In genomic region chr16:30193294-30194261, GRCm38 (mm10) we compare ENCODE assay signal across 9 mouse cellular contexts.
DNase-seq lines count a peak whose midpoint lies in the region; ATAC-seq and TF ChIP-seq lines count a peak whose summit lies in the region.
"Had no signal": no experiment of that assay in that cellular context is flagged by ENCODE, and none has a peak within 500 bp of the region (broad histone marks: within the 10 kb centered on the region; RNA-seq: fewer than 3 reads in every experiment).

No protein-coding gene starts in this region.

- H3K4me1 ChIP-seq in forebrain, postnatal 0 days (ENCODE audit: insufficient read depth): peaks cover 8% of the 10 kb centered on the region
- peaks cover 4% of the 10 kb centered on the region; the same call in 1 of the 2 replicates for H3K4me1 ChIP-seq in liver, embryonic 12.5 days

- peak; percentile 96 for DNase-seq in heart, adult 11 months
- DNase-seq in heart, adult 8-10 months (ENCODE audit: low spot score): no peak
- DNase-seq in adrenal gland, postnatal 14 days: peak; percentile 85
- peak; percentile 67 for DNase-seq in forebrain, postnatal 0 days
- DNase-seq in kidney, adult 18-20 months: peak; percentile 72
- DNase-seq in MN1 (ENCODE audit: low spot score): no peak

- no peak for TF ChIP-seq CTCF in forebrain, postnatal 0 days (IDR thresholded peaks at IDR 0.05; ENCODE audit: low read depth)

- ATAC-seq in forebrain, postnatal 0 days: peak; percentile 76
- peak; percentile 53 for ATAC-seq in megakaryocyte-erythroid progenitor cell, adult 5-6 weeks (replicated peaks; ENCODE audit: low FRiP score, low TSS enrichment, poor library complexity, severe bottlenecking)
- no peak for ATAC-seq in liver, embryonic 12.5 days

- H3K4me3 ChIP-seq in forebrain, postnatal 0 days (ENCODE audit: low read depth, low read length): no peak overlapping the region
- H3K4me3 ChIP-seq in liver, embryonic 12.5 days: no peak overlapping the region

- no peaks in the 10 kb centered on the region for H3K36me3 ChIP-seq in forebrain, postnatal 0 days (ENCODE audit: insufficient read depth)
- no peaks in the 10 kb centered on the region for H3K36me3 ChIP-seq in liver, embryonic 12.5 days

- H3K27ac ChIP-seq in forebrain, postnatal 0 days (ENCODE audit: low read depth, low read length): no peak overlapping the region
- H3K27ac ChIP-seq in liver, embryonic 12.5 days: no peak overlapping the region
- H3K27ac ChIP-seq: liver, embryonic 14.5 days had no signal

- H3K4me2 ChIP-seq in forebrain, postnatal 0 days (ENCODE audit: low read depth): no peak overlapping the region
- no peak overlapping the region for H3K4me2 ChIP-seq in liver, embryonic 12.5 days

- no peaks in the 10 kb centered on the region for H3K9me3 ChIP-seq in forebrain, postnatal 0 days (ENCODE audit: low read length)
- no peaks in the 10 kb centered on the region for H3K9me3 ChIP-seq in liver, embryonic 12.5 days (replicated peaks)

- H3K9ac ChIP-seq in forebrain, postnatal 0 days: no peak overlapping the region
- no peak overlapping the region for H3K9ac ChIP-seq in liver, embryonic 12.5 days
- H3K9ac ChIP-seq: liver, embryonic 14.5 days had no signal

- no peaks in the 10 kb centered on the region for H3K27me3 ChIP-seq in forebrain, postnatal 0 days (ENCODE audit: insufficient read depth, low read length)
- H3K27me3 ChIP-seq in liver, embryonic 12.5 days (replicated peaks): peaks cover 12% of the 10 kb centered on the region; the same call in 1 of the 2 replicates

- WGBS in forebrain, postnatal 0 days: 35% methylated on average over 8 of the region's 8 CpGs
- 51% methylated on average over 8 of the region's 8 CpGs for WGBS in liver, embryonic 12.5 days (ENCODE audit: insufficient replicate concordance)

Comparison
In these comparisons a context has a peak if more than half of its experiments do, and no peak if none do; other contexts are left out.
1. DNase-seq: peak in heart, adult 11 months (single experiment), adrenal gland, postnatal 14 days (single experiment), forebrain, postnatal 0 days (single experiment) and kidney, adult 18-20 months (single experiment); none in heart, adult 8-10 months (single experiment) and MN1 (single experiment).